Comparison of ENCODE assay signal across 19 mouse cellular contexts in genomic region chr17:26534695-26535094, GRCm38 (mm10). TPM values are rescaled to one million over a fixed set of nuclear protein-coding genes. Genes with fewer than 3 reads are reported as not detected.
DNase-seq lines count a peak whose midpoint lies in the region; ATAC-seq and TF ChIP-seq lines count a peak whose summit lies in the region.
"Had no signal": no experiment of that assay in that cellular context is flagged by ENCODE, and none has a peak within 500 bp of the region (broad histone marks: within the 10 kb centered on the region; RNA-seq: fewer than 3 reads in every experiment).

No protein-coding gene starts in this region.

- H3K4me1 ChIP-seq in intestine, embryonic 16.5 days (ENCODE audit: control insufficient read depth, insufficient read depth, low read length), result peaks cover 4% of the 10 kb centered on the region
- H3K4me1 ChIP-seq in intestine, embryonic 15.5 days (replicated peaks), result peaks cover 10% of the 10 kb centered on the region; the same call in 1 of the 2 replicates
- peaks cover 73% of the 10 kb centered on the region for H3K4me1 ChIP-seq in bone marrow macrophage, adult 2 months (ENCODE audit: control insufficient read depth, insufficient read depth, low read length)
- H3K4me1 ChIP-seq: forebrain, embryonic 13.5 days; hindbrain, embryonic 15.5 days had no signal

- H3K4me2 ChIP-seq in intestine, embryonic 16.5 days (ENCODE audit: low read depth, low read length), result no peak overlapping the region
- no peak overlapping the region for H3K4me2 ChIP-seq in intestine, embryonic 15.5 days (replicated peaks)
- H3K4me2 ChIP-seq: forebrain, embryonic 13.5 days; hindbrain, embryonic 15.5 days; lung, embryonic 15.5 days had no signal

- H3K27ac ChIP-seq in intestine, embryonic 16.5 days (ENCODE audit: low read length), result 0 out of 2 replicates have a peak overlapping the region, but pooled peaks have one; percentile 7
- no peak overlapping the region for H3K27ac ChIP-seq in intestine, embryonic 15.5 days
- peak overlapping the region; percentile 92 for H3K27ac ChIP-seq in bone marrow macrophage, adult 2 months (ENCODE audit: insufficient read depth, low read depth, low read length)
- H3K27ac ChIP-seq in macrophage, result peak overlapping the region; percentile 97
- H3K27ac ChIP-seq: forebrain, embryonic 13.5 days; hindbrain, embryonic 15.5 days; lung, embryonic 15.5 days had no signal

- TF ChIP-seq CTCF in bone marrow macrophage, adult 2 months (IDR thresholded peaks at IDR 0.05; ENCODE audit: low read depth, low read length), result no peak

- H3K27me3 ChIP-seq in intestine, embryonic 16.5 days (replicated peaks; ENCODE audit: control insufficient read depth, insufficient read depth, low read length), result no peaks in the 10 kb centered on the region
- no peaks in the 10 kb centered on the region for H3K27me3 ChIP-seq in intestine, embryonic 15.5 days (replicated peaks)
- H3K27me3 ChIP-seq: CH12.LX; forebrain, embryonic 13.5 days; hindbrain, embryonic 15.5 days; lung, embryonic 15.5 days; Patski had no signal

- no peak overlapping the region for H3K9ac ChIP-seq in intestine, embryonic 16.5 days (ENCODE audit: low read depth, low read length)
- no peak overlapping the region for H3K9ac ChIP-seq in intestine, embryonic 15.5 days
- H3K9ac ChIP-seq: forebrain, embryonic 13.5 days; hindbrain, embryonic 15.5 days; lung, embryonic 15.5 days had no signal

- H3K36me3 ChIP-seq in intestine, embryonic 16.5 days (ENCODE audit: control insufficient read depth, insufficient read depth, low read length), result no peaks in the 10 kb centered on the region
- no peaks in the 10 kb centered on the region for H3K36me3 ChIP-seq in intestine, embryonic 15.5 days
- no peaks in the 10 kb centered on the region for H3K36me3 ChIP-seq in macrophage (ENCODE audit: inconsistent target)
- H3K36me3 ChIP-seq: hindbrain, embryonic 15.5 days; lung, embryonic 15.5 days had no signal

- WGBS in intestine, embryonic 16.5 days, result 80% methylated on average over 5 of the region's 5 CpGs
- WGBS in intestine, embryonic 15.5 days, result 93% methylated on average over 5 of the region's 5 CpGs
- WGBS in macrophage (ENCODE audit: missing documents), result 69% methylated on average over 4 of the region's 5 CpGs

- no peak overlapping the region for H3K4me3 ChIP-seq in intestine, embryonic 16.5 days (ENCODE audit: low read length)
- no peak overlapping the region for H3K4me3 ChIP-seq in intestine, embryonic 15.5 days (replicated peaks)
- no peak overlapping the region for H3K4me3 ChIP-seq in bone marrow macrophage, adult 2 months (ENCODE audit: insufficient read depth, low read length)
- no peak overlapping the region for H3K4me3 ChIP-seq in macrophage (ENCODE audit: inconsistent target)
- H3K4me3 ChIP-seq: forebrain, embryonic 13.5 days; hindbrain, embryonic 15.5 days; lung, embryonic 15.5 days had no signal

- ATAC-seq in intestine, embryonic 16.5 days, result no peak
- no peak for ATAC-seq in intestine, embryonic 15.5 days
- ATAC-seq in CD4-positive, CD25-positive, alpha-beta regulatory T cell, adult 4 months, result no peak
- ATAC-seq: forebrain, embryonic 13.5 days; Patski had no signal

- peak; percentile 67 for DNase-seq in liver
- DNase-seq in natural killer cell, adult 2 months (ENCODE audit: low spot score in 2 of 2), result no peak
- DNase-seq: adrenal gland, postnatal 36 days; cerebellum, adult 8-10 months; kidney, adult 2 months; kidney, postnatal 4 days; left cerebral cortex, postnatal 4 days; thymus, postnatal 14 days had no signal

- no peaks in the 10 kb centered on the region for H3K79me2 ChIP-seq in macrophage (ENCODE audit: inconsistent target)

- H3K9me3 ChIP-seq in intestine, embryonic 16.5 days (ENCODE audit: control insufficient read depth, low read length), result no peaks in the 10 kb centered on the region
- no peaks in the 10 kb centered on the region for H3K9me3 ChIP-seq in intestine, embryonic 15.5 days
- H3K9me3 ChIP-seq: forebrain, embryonic 13.5 days; hindbrain, embryonic 15.5 days; lung, embryonic 15.5 days; megakaryocyte, embryonic 14.5 days had no signal

- no peak for TF ChIP-seq POLR2A in bone marrow macrophage, adult 2 months (IDR thresholded peaks at IDR 0.05; ENCODE audit: borderline replicate concordance, low read depth, low read length)

RNA-seq across cellular contexts. Expression of gene Ergic1, which starts 26.6 kb away (rescaled TPM):
- 88.6 and 91.2 TPM in 2 replicates for polyA plus RNA-seq in intestine, embryonic 16.5 days (2015; fragmentation: Nextera tagmentation; extraction: Ambion mirVana)
- polyA plus RNA-seq in intestine, embryonic 15.5 days (2015; fragmentation: Nextera tagmentation; extraction: Ambion mirVana), result 97.0 and 100 TPM in 2 replicates
- 30.6 and 37.2 TPM in 2 replicates for polyA plus RNA-seq in bone marrow macrophage, adult 2 months (2012; ENCODE audit: insufficient read depth, insufficient read length, missing spikeins)
- total RNA-seq in macrophage (2018; cell fraction: chromatin; rRNA removed), result 100 to 1,000 TPM in 3 of 26 experiments, 10 to 100 TPM in 23; 27.2 to 136 (median 52.5) TPM
- 10 to 100 TPM; 35.4 to 59.1 (median 45.8) TPM for total RNA-seq in macrophage (2018; cell fraction: cytosol; rRNA removed)
- total RNA-seq in macrophage (2018; cell fraction: nucleus; rRNA removed), result 100 to 1,000 TPM in 3 of 26 experiments, 10 to 100 TPM in 23; 29.0 to 133 (median 49.8) TPM
- 37.4 to 133 TPM (median 109 TPM) in 3 replicates for polyA plus RNA-seq in macrophage (2018)
- polyA plus RNA-seq in CD4-positive, CD25-positive, alpha-beta regulatory T cell, adult 4 months (2017; shearing (Covaris generic)), result 10 to 100 TPM; 37.2 to 77.2 TPM

RNA-seq across cellular contexts. Expression of gene Dusp1, which starts 27.2 kb away (rescaled TPM):
- polyA plus RNA-seq in intestine, embryonic 16.5 days (2015; fragmentation: Nextera tagmentation; extraction: Ambion mirVana), result 12.2 and 14.4 TPM in 2 replicates
- 14.3 and 15.1 TPM in 2 replicates for polyA plus RNA-seq in intestine, embryonic 15.5 days (2015; fragmentation: Nextera tagmentation; extraction: Ambion mirVana)
- polyA plus RNA-seq in bone marrow macrophage, adult 2 months (2012; ENCODE audit: insufficient read depth, insufficient read length, missing spikeins), result 25.8 and 32.2 TPM in 2 replicates
- 1,000 to 10,000 TPM in 8 of 26 experiments, 100 to 1,000 TPM in 14, 10 to 100 TPM in 4; 36.2 to 1,811 (median 533) TPM for total RNA-seq in macrophage (2018; cell fraction: chromatin; rRNA removed)
- total RNA-seq in macrophage (2018; cell fraction: cytosol; rRNA removed), result 1,000 to 10,000 TPM in 5 of 26 experiments, 100 to 1,000 TPM in 14, 10 to 100 TPM in 7; 20.0 to 1,690 (median 314) TPM
- 1,000 to 10,000 TPM in 9 of 26 experiments, 100 to 1,000 TPM in 14, 10 to 100 TPM in 3; 28.6 to 2,287 (median 592) TPM for total RNA-seq in macrophage (2018; cell fraction: nucleus; rRNA removed)
- polyA plus RNA-seq in macrophage (2018), result 10.8 to 29.7 TPM (median 28.3 TPM) in 3 replicates
- 10 to 100 TPM; 24.6 to 24.7 TPM for polyA plus RNA-seq in CD4-positive, CD25-positive, alpha-beta regulatory T cell, adult 4 months (2017; shearing (Covaris generic))
